Mouse (Mus musculus) heart, postnatal 4 days (tissue): ENCODE results near the gene BC017158. TPM values are rescaled to one million over a fixed set of nuclear protein-coding genes. Genes with fewer than 3 reads are reported as not detected.

Source experiments
- DNase-seq: peaks from one replicate; pipeline ENCODE4 v3.0.0; 2021
- microRNA-seq, 2 experiments: library from miRNA; unstranded; fragments of <30 nt; microRNA quantifications; one replicate each; pipeline ENCODE4 v1.2.0; 2021 to 2022
- total RNA-seq, 2 experiments: library from RNA; stranded (reverse); gene quantifications; 2 replicates each; pipeline ENCODE4 v1.2.3; 2021

The BC017158 gene
- total RNA-seq, 2 experiments from 2014 or later: 12.4 to 13.1 TPM

- DNase-seq: no peak
Observed at GRCm38 (mm10) chr7:128234796-128235195, 63.2 kb downstream of the BC017158 start.

- no peak for DNase-seq
Observed at GRCm38 (mm10) chr7:128231741-128232140, 66.2 kb downstream of the BC017158 start.

Small RNA genes within 50 kb of the gene (microRNA-seq; reads per million reads assigned to microRNA genes)
- 0.20 to 0.35 reads per million in 2 experiments for gene Mir3103

Other genes starting within 250 kb of the BC017158 start
- 1 to 10 TPM; 1.8 to 2.5 TPM for gene Itgam, start 235.5 kb downstream of the BC017158 start, total RNA-seq
- not detected for gene Gm49368, start 235.5 kb downstream of the BC017158 start, total RNA-seq
- gene Itgax, start 168.6 kb downstream of the BC017158 start, total RNA-seq: under 1 TPM; 0.09 to 0.19 TPM
- gene Itgad, start 143.8 kb downstream of the BC017158 start, total RNA-seq: under 1 TPM in 1 of 2 experiments, not detected in 1; 0.56 TPM
- 1,000 to 10,000 TPM; 1,037 to 1,183 TPM for gene Cox6a2, start 91.8 kb downstream of the BC017158 start, total RNA-seq
- 10 to 100 TPM; 13.3 to 13.8 TPM for gene Armc5, start 60.8 kb downstream of the BC017158 start, total RNA-seq
- 1 to 10 TPM; 5.3 to 6.8 TPM for gene 9130023H24Rik, start 60.1 kb downstream of the BC017158 start, total RNA-seq
- gene Tgfb1i1, start 51.4 kb downstream of the BC017158 start, total RNA-seq: 100 to 1,000 TPM; 101 to 108 TPM
- gene Slc5a2, start 32.5 kb downstream of the BC017158 start, total RNA-seq: not detected
- 1 to 10 TPM; 8.4 to 9.5 TPM for gene Rgs10, start 120.6 kb upstream of the BC017158 start, total RNA-seq
- 10 to 100 TPM; 57.6 to 66.6 TPM for gene Tial1, start 163.5 kb upstream of the BC017158 start, total RNA-seq
- gene Bag3, start 225.4 kb upstream of the BC017158 start, total RNA-seq: 100 to 1,000 TPM; 111 TPM